Mouse (Mus musculus): ENCODE measurements at regions not wholly inside any gene's neighbourhood (a gene's known extent, or its start where the extent isn't known, plus 50 kb on each side); places are given as distances from the start of the nearest gene placed in this dataset.
A peak's percentile ranks its signal among the peaks of the same experiment; 100 is the strongest.
"Not testable (repeated sequence)": the region's sequence is repeated elsewhere in the genome, so short reads cannot be mapped to it uniquely, and the experiment has no call there.

- no peak overlapping the region for H3K4me2 ChIP-seq
- DNase-seq (ENCODE audit: low spot score, missing footprints) (no peak), ATAC-seq (ENCODE audit: low FRiP score) (no peak)
- H3K4me1 ChIP-seq (ENCODE audit: control insufficient read depth, insufficient read depth, low read length): no peaks in the 10 kb centered on the region
- 84% methylated on average over 1 of the region's 1 CpGs for WGBS
- no peaks in the 10 kb centered on the region for H3K36me3 ChIP-seq (ENCODE audit: control insufficient read depth, insufficient read depth, low read length)
- no peak overlapping the region for H3K27ac ChIP-seq (ENCODE audit: low read depth, low read length)
- no peak overlapping the region for H3K4me3 ChIP-seq (ENCODE audit: low read depth, low read length)
- H3K27me3 ChIP-seq (ENCODE audit: control insufficient read depth, insufficient read depth, low read length): no peaks in the 10 kb centered on the region
- no peaks in the 10 kb centered on the region for H3K9me3 ChIP-seq (ENCODE audit: control insufficient read depth, low read length)
- no peak overlapping the region for H3K9ac ChIP-seq (ENCODE audit: low read length)
Measured at GRCm38 (mm10) chr10:25670061-25670460, 134.0 kb upstream of the Smlr1 start.

GRCm38 (mm10) chr10:25652742-25653563, 116.9 kb upstream of the Smlr1 start:
- Histone ChIP-seq H3K4me3 (ENCODE audit: low read depth, low read length) (no peak overlapping the region), H3K9me3 (ENCODE audit: control insufficient read depth, low read length) (no peaks in the 10 kb centered on the region), H3K36me3 (ENCODE audit: control insufficient read depth, insufficient read depth, low read length) (no peaks in the 10 kb centered on the region), H3K4me2 (no peak overlapping the region), H3K27me3 (ENCODE audit: control insufficient read depth, insufficient read depth, low read length) (no peaks in the 10 kb centered on the region), H3K4me1 (ENCODE audit: control insufficient read depth, insufficient read depth, low read length) (no peaks in the 10 kb centered on the region), H3K27ac (ENCODE audit: low read depth, low read length) (no peak overlapping the region), H3K9ac (ENCODE audit: low read length) (no peak overlapping the region)
- ATAC-seq (ENCODE audit: low FRiP score) (no peak), DNase-seq (ENCODE audit: low spot score, missing footprints) (no peak)
- 85% methylated on average over 16 of the region's 16 CpGs for WGBS

GRCm38 (mm10) chr10:25647740-25648139, 111.7 kb upstream of the Smlr1 start:
- WGBS: 73% methylated on average over 1 of the region's 1 CpGs
- Histone ChIP-seq H3K9ac (ENCODE audit: low read length) (no peak overlapping the region), H3K27me3 (ENCODE audit: control insufficient read depth, insufficient read depth, low read length) (no peaks in the 10 kb centered on the region), H3K4me2 (no peak overlapping the region), H3K27ac (ENCODE audit: low read depth, low read length) (no peak overlapping the region), H3K4me1 (ENCODE audit: control insufficient read depth, insufficient read depth, low read length) (no peaks in the 10 kb centered on the region), H3K36me3 (ENCODE audit: control insufficient read depth, insufficient read depth, low read length) (no peaks in the 10 kb centered on the region), H3K4me3 (ENCODE audit: low read depth, low read length) (no peak overlapping the region), H3K9me3 (ENCODE audit: control insufficient read depth, low read length) (no peaks in the 10 kb centered on the region)
- DNase-seq (ENCODE audit: low spot score, missing footprints) (no peak), ATAC-seq (ENCODE audit: low FRiP score) (no peak)

GRCm38 (mm10) chr10:25643518-25643993, 107.5 kb upstream of the Smlr1 start:
- H3K9me3 ChIP-seq (ENCODE audit: control insufficient read depth, low read length): no peaks in the 10 kb centered on the region
- H3K27me3 ChIP-seq (ENCODE audit: control insufficient read depth, insufficient read depth, low read length): no peaks in the 10 kb centered on the region
- ATAC-seq (ENCODE audit: low FRiP score) (no peak), DNase-seq (ENCODE audit: low spot score, missing footprints) (no peak)
- H3K4me1 ChIP-seq (ENCODE audit: control insufficient read depth, insufficient read depth, low read length): no peaks in the 10 kb centered on the region
- 76% methylated on average over 3 of the region's 3 CpGs for WGBS
- no peak overlapping the region for H3K4me3 ChIP-seq (ENCODE audit: low read depth, low read length)
- H3K36me3 ChIP-seq (ENCODE audit: control insufficient read depth, insufficient read depth, low read length): no peaks in the 10 kb centered on the region
- H3K27ac ChIP-seq (ENCODE audit: low read depth, low read length): no peak overlapping the region
- H3K4me2 ChIP-seq: no peak overlapping the region
- H3K9ac ChIP-seq (ENCODE audit: low read length): no peak overlapping the region

- DNase-seq (ENCODE audit: low spot score, missing footprints): no peak
- Histone ChIP-seq H3K27ac (ENCODE audit: low read depth, low read length) (no peak overlapping the region), H3K4me1 (ENCODE audit: control insufficient read depth, insufficient read depth, low read length) (no peaks in the 10 kb centered on the region), H3K9ac (ENCODE audit: low read length) (no peak overlapping the region), H3K4me3 (ENCODE audit: low read depth, low read length) (no peak overlapping the region), H3K9me3 (ENCODE audit: control insufficient read depth, low read length) (no peaks in the 10 kb centered on the region), H3K36me3 (ENCODE audit: control insufficient read depth, insufficient read depth, low read length) (no peaks in the 10 kb centered on the region), H3K4me2 (no peak overlapping the region), H3K27me3 (ENCODE audit: control insufficient read depth, insufficient read depth, low read length) (no peaks in the 10 kb centered on the region)
- 87% methylated on average over 9 of the region's 9 CpGs for WGBS
- no peak for ATAC-seq (ENCODE audit: low FRiP score)
Measured at GRCm38 (mm10) chr10:25642079-25642696, 106.1 kb upstream of the Smlr1 start.

- H3K36me3 ChIP-seq (ENCODE audit: control insufficient read depth, insufficient read depth, low read length): no peaks in the 10 kb centered on the region
- no peak for ATAC-seq (ENCODE audit: low FRiP score)
- DNase-seq (ENCODE audit: low spot score, missing footprints): no peak
- H3K4me2 ChIP-seq: no peak overlapping the region
- H3K9me3 ChIP-seq (ENCODE audit: control insufficient read depth, low read length): no peaks in the 10 kb centered on the region
- no peaks in the 10 kb centered on the region for H3K27me3 ChIP-seq (ENCODE audit: control insufficient read depth, insufficient read depth, low read length)
- no peak overlapping the region for H3K4me3 ChIP-seq (ENCODE audit: low read depth, low read length)
- H3K4me1 ChIP-seq (ENCODE audit: control insufficient read depth, insufficient read depth, low read length): no peaks in the 10 kb centered on the region
- WGBS: 77% methylated on average over 4 of the region's 4 CpGs
- H3K27ac ChIP-seq (ENCODE audit: low read depth, low read length): no peak overlapping the region
- H3K9ac ChIP-seq (ENCODE audit: low read length): no peak overlapping the region
Measured at GRCm38 (mm10) chr10:25633058-25633614, 97.1 kb upstream of the Smlr1 start.

- Histone ChIP-seq H3K27ac (ENCODE audit: low read depth, low read length) (no peak overlapping the region), H3K4me3 (ENCODE audit: low read depth, low read length) (no peak overlapping the region), H3K9me3 (ENCODE audit: control insufficient read depth, low read length) (no peaks in the 10 kb centered on the region), H3K4me1 (ENCODE audit: control insufficient read depth, insufficient read depth, low read length) (no peaks in the 10 kb centered on the region), H3K9ac (ENCODE audit: low read length) (no peak overlapping the region), H3K4me2 (no peak overlapping the region), H3K36me3 (ENCODE audit: control insufficient read depth, insufficient read depth, low read length) (no peaks in the 10 kb centered on the region), H3K27me3 (ENCODE audit: control insufficient read depth, insufficient read depth, low read length) (no peaks in the 10 kb centered on the region)
- DNase-seq (ENCODE audit: low spot score, missing footprints) (no peak), ATAC-seq (ENCODE audit: low FRiP score) (no peak)
- 87% methylated on average over 7 of the region's 7 CpGs for WGBS
Measured at GRCm38 (mm10) chr10:25632306-25632705, 96.2 kb upstream of the Smlr1 start.

- WGBS: 76% methylated on average over 5 of the region's 5 CpGs
- H3K9ac ChIP-seq (ENCODE audit: low read length): no peak overlapping the region
- DNase-seq (ENCODE audit: low spot score, missing footprints): no peak
- H3K4me2 ChIP-seq: no peak overlapping the region
- H3K27ac ChIP-seq (ENCODE audit: low read depth, low read length): no peak overlapping the region
- H3K4me1 ChIP-seq (ENCODE audit: control insufficient read depth, insufficient read depth, low read length): peaks cover 8% of the 10 kb centered on the region; the same call in 1 of the 2 replicates
- no peaks in the 10 kb centered on the region for H3K27me3 ChIP-seq (ENCODE audit: control insufficient read depth, insufficient read depth, low read length)
- no peaks in the 10 kb centered on the region for H3K9me3 ChIP-seq (ENCODE audit: control insufficient read depth, low read length)
- no peak for ATAC-seq (ENCODE audit: low FRiP score)
- H3K4me3 ChIP-seq (ENCODE audit: low read depth, low read length): no peak overlapping the region
- no peaks in the 10 kb centered on the region for H3K36me3 ChIP-seq (ENCODE audit: control insufficient read depth, insufficient read depth, low read length)
Measured at GRCm38 (mm10) chr10:25622585-25622984, 86.5 kb upstream of the Smlr1 start.

GRCm38 (mm10) chr10:25621747-25622134, 85.7 kb upstream of the Smlr1 start:
- not testable (repeated sequence) for H3K27ac ChIP-seq (ENCODE audit: low read depth, low read length); H3K9ac ChIP-seq (ENCODE audit: low read length); H3K27me3 ChIP-seq (ENCODE audit: control insufficient read depth, insufficient read depth, low read length); H3K36me3 ChIP-seq (ENCODE audit: control insufficient read depth, insufficient read depth, low read length); H3K9me3 ChIP-seq (ENCODE audit: control insufficient read depth, low read length); DNase-seq (ENCODE audit: low spot score, missing footprints); H3K4me1 ChIP-seq (ENCODE audit: control insufficient read depth, insufficient read depth, low read length); H3K4me2 ChIP-seq; H3K4me3 ChIP-seq (ENCODE audit: low read depth, low read length)
- peak; percentile 42; the same call in 1 of the 2 replicates for ATAC-seq (ENCODE audit: low FRiP score)
- WGBS: 38% methylated on average over 1 of the region's 1 CpGs

Measured in midbrain, embryonic 11.5 days (tissue).